ENCODE assay signal across 11 mouse cellular contexts in the genomic region with DNA sequence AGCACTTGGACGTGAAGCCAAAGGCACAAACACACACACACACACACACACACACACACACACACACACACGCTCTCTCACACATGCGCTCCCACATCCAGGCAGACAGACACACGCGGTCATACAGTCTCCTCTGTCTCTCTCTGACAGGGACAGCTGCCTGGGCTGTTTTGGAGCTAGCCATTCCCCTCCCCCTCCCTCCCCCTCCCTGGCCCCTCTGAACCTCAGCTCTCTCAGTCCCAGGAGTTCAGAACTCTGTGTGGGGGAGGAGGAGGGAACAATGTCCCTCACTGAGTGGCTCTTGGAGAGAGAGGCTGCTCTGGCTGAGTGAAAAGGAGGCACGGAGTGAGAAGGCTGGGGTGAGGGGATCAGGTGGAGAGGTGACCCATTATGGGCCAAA. TPM values are rescaled to one million over a fixed set of nuclear protein-coding genes. Genes with fewer than 3 reads are reported as not detected.
DNase-seq lines count a peak whose midpoint lies in the region; ATAC-seq lines count a peak whose summit lies in the region.
"Had no signal": no experiment of that assay in that cellular context is flagged by ENCODE, and none has a peak within 500 bp of the region (broad histone marks: within the 10 kb centered on the region; RNA-seq: fewer than 3 reads in every experiment).

No protein-coding gene starts in this region.

- peak overlapping the region; percentile 33; the same call in 1 of the 2 replicates for H3K9ac ChIP-seq in forebrain, embryonic 12.5 days
- H3K9ac ChIP-seq in forebrain, embryonic 15.5 days (replicated peaks), result no peak overlapping the region
- no peak overlapping the region for H3K9ac ChIP-seq in embryonic facial prominence, embryonic 11.5 days (replicated peaks; ENCODE audit: low read length)
- no peak overlapping the region for H3K9ac ChIP-seq in limb, embryonic 11.5 days (ENCODE audit: low read length)

- ATAC-seq in forebrain, embryonic 12.5 days (ENCODE audit: low FRiP score), result peak; percentile 57; the same call in 1 of the 2 replicates
- no peak for ATAC-seq in forebrain, embryonic 15.5 days (replicated peaks)
- peak; percentile 63 for ATAC-seq in embryonic facial prominence, embryonic 11.5 days (replicated peaks; ENCODE audit: insufficient number of reproducible peaks, low FRiP score, low TSS enrichment, low read depth)
- ATAC-seq in limb, embryonic 11.5 days (ENCODE audit: insufficient number of reproducible peaks, low FRiP score, low TSS enrichment, low read depth), result peak; percentile 33; the same call in 1 of the 2 replicates

- peak overlapping the region; percentile 17; the same call in 1 of the 2 replicates for H3K4me2 ChIP-seq in forebrain, embryonic 12.5 days
- no peak overlapping the region for H3K4me2 ChIP-seq in forebrain, embryonic 15.5 days (replicated peaks)
- H3K4me2 ChIP-seq in embryonic facial prominence, embryonic 11.5 days (ENCODE audit: low read depth, low read length), result no peak overlapping the region
- no peak overlapping the region for H3K4me2 ChIP-seq in limb, embryonic 11.5 days (ENCODE audit: low read depth, severe bottlenecking)

- WGBS in forebrain, embryonic 12.5 days, result 7% methylated on average over 6 of the region's 6 CpGs
- 16% methylated on average over 6 of the region's 6 CpGs for WGBS in forebrain, embryonic 15.5 days
- WGBS in embryonic facial prominence, embryonic 11.5 days, result 15% methylated on average over 6 of the region's 6 CpGs
- WGBS in limb, embryonic 11.5 days, result 22% methylated on average over 6 of the region's 6 CpGs

- peaks cover 96% of the 10 kb centered on the region for H3K27me3 ChIP-seq in forebrain, embryonic 12.5 days
- peaks cover 43% of the 10 kb centered on the region for H3K27me3 ChIP-seq in forebrain, embryonic 15.5 days
- peaks cover 40% of the 10 kb centered on the region for H3K27me3 ChIP-seq in embryonic facial prominence, embryonic 11.5 days (ENCODE audit: control insufficient read depth, insufficient read depth, low read length)
- H3K27me3 ChIP-seq in limb, embryonic 11.5 days (ENCODE audit: control insufficient read depth, insufficient read depth, low read length), result peaks cover 58% of the 10 kb centered on the region

- H3K27ac ChIP-seq in forebrain, embryonic 12.5 days, result no peak overlapping the region
- H3K27ac ChIP-seq in forebrain, embryonic 15.5 days (replicated peaks), result no peak overlapping the region
- H3K27ac ChIP-seq in embryonic facial prominence, embryonic 11.5 days (replicated peaks; ENCODE audit: low read depth, low read length), result no peak overlapping the region
- no peak overlapping the region for H3K27ac ChIP-seq in limb, embryonic 11.5 days (replicated peaks; ENCODE audit: low read depth, low read length)

- peak; percentile 18 for DNase-seq in kidney, postnatal 10 days
- no peak for DNase-seq in kidney, adult 8-10 months
- DNase-seq in embryonic facial prominence, embryonic 11.5 days (ENCODE audit: low spot score), result peak; percentile 52
- DNase-seq in limb, embryonic 11.5 days (ENCODE audit: low spot score), result no peak
- no peak for DNase-seq in thymus, postnatal 10 days (ENCODE audit: low spot score in 2 of 2)
- no peak for DNase-seq in testis, postnatal 14 days (ENCODE audit: low spot score)
- DNase-seq: adrenal gland, postnatal 36 days; left cerebral cortex, postnatal 4 days; spleen, adult 18-20 months had no signal

- H3K4me3 ChIP-seq in forebrain, embryonic 12.5 days (replicated peaks), result no peak overlapping the region
- H3K4me3 ChIP-seq in forebrain, embryonic 15.5 days, result no peak overlapping the region
- H3K4me3 ChIP-seq in embryonic facial prominence, embryonic 11.5 days (ENCODE audit: low read depth, low read length), result no peak overlapping the region
- no peak overlapping the region for H3K4me3 ChIP-seq in limb, embryonic 11.5 days (ENCODE audit: low read depth, low read length)

- peaks cover 27% of the 10 kb centered on the region for H3K4me1 ChIP-seq in forebrain, embryonic 12.5 days
- H3K4me1 ChIP-seq in forebrain, embryonic 15.5 days, result peaks cover 12% of the 10 kb centered on the region
- H3K4me1 ChIP-seq in embryonic facial prominence, embryonic 11.5 days (ENCODE audit: control insufficient read depth, insufficient read depth, low read length), result peaks cover 12% of the 10 kb centered on the region
- H3K4me1 ChIP-seq in limb, embryonic 11.5 days (ENCODE audit: control insufficient read depth, insufficient read depth, low read length), result peaks cover 14% of the 10 kb centered on the region

- no peaks in the 10 kb centered on the region for H3K9me3 ChIP-seq in forebrain, embryonic 12.5 days
- no peaks in the 10 kb centered on the region for H3K9me3 ChIP-seq in forebrain, embryonic 15.5 days
- no peaks in the 10 kb centered on the region for H3K9me3 ChIP-seq in embryonic facial prominence, embryonic 11.5 days (replicated peaks; ENCODE audit: control insufficient read depth, low read length)
- no peaks in the 10 kb centered on the region for H3K9me3 ChIP-seq in limb, embryonic 11.5 days (ENCODE audit: control insufficient read depth, low read length)

- H3K36me3 ChIP-seq in forebrain, embryonic 12.5 days (replicated peaks), result no peaks in the 10 kb centered on the region
- H3K36me3 ChIP-seq in forebrain, embryonic 15.5 days, result no peaks in the 10 kb centered on the region
- no peaks in the 10 kb centered on the region for H3K36me3 ChIP-seq in embryonic facial prominence, embryonic 11.5 days (replicated peaks; ENCODE audit: control insufficient read depth, insufficient read depth, low read depth, low read length)
- H3K36me3 ChIP-seq in limb, embryonic 11.5 days (ENCODE audit: control insufficient read depth, insufficient read depth, low read length), result no peaks in the 10 kb centered on the region

RNA-seq across cellular contexts. Expression of a gene that starts 7.0 kb away (rescaled TPM):
- polyA plus RNA-seq in forebrain, embryonic 12.5 days (2016; fragmentation: Nextera tagmentation; extraction: Ambion mirVana), result 0.24 TPM in 1 of 2 replicates, not detected in the other
- polyA plus RNA-seq in forebrain, embryonic 15.5 days (2015; fragmentation: Nextera tagmentation; extraction: Ambion mirVana), result not detected in 2 replicates
- 1.7 and 2.0 TPM in 2 replicates for polyA plus RNA-seq in embryonic facial prominence, embryonic 11.5 days (2014; fragmentation: Nextera tagmentation; extraction: Ambion mirVana)
- polyA plus RNA-seq in limb, embryonic 11.5 days (2014; fragmentation: Nextera tagmentation; extraction: Ambion mirVana), result 3.4 and 4.4 TPM in 2 replicates

RNA-seq across cellular contexts. Expression of a gene that starts 9.4 kb away (rescaled TPM):
- not detected in 2 replicates for polyA plus RNA-seq in forebrain, embryonic 12.5 days (2016; fragmentation: Nextera tagmentation; extraction: Ambion mirVana)
- polyA plus RNA-seq in forebrain, embryonic 15.5 days (2015; fragmentation: Nextera tagmentation; extraction: Ambion mirVana), result not detected in 2 replicates
- 0.14 and 0.21 TPM in 2 replicates for polyA plus RNA-seq in embryonic facial prominence, embryonic 11.5 days (2014; fragmentation: Nextera tagmentation; extraction: Ambion mirVana)
- 0.23 and 0.30 TPM in 2 replicates for polyA plus RNA-seq in limb, embryonic 11.5 days (2014; fragmentation: Nextera tagmentation; extraction: Ambion mirVana)

RNA-seq across cellular contexts. Expression of a gene that starts 11.2 kb away (rescaled TPM):
- 59.9 and 64.0 TPM in 2 replicates for polyA plus RNA-seq in forebrain, embryonic 12.5 days (2016; fragmentation: Nextera tagmentation; extraction: Ambion mirVana)
- polyA plus RNA-seq in forebrain, embryonic 15.5 days (2015; fragmentation: Nextera tagmentation; extraction: Ambion mirVana), result 65.6 and 71.3 TPM in 2 replicates
- 32.4 and 33.4 TPM in 2 replicates for polyA plus RNA-seq in embryonic facial prominence, embryonic 11.5 days (2014; fragmentation: Nextera tagmentation; extraction: Ambion mirVana)
- 35.0 and 37.8 TPM in 2 replicates for polyA plus RNA-seq in limb, embryonic 11.5 days (2014; fragmentation: Nextera tagmentation; extraction: Ambion mirVana)

Comparison
In these comparisons a context has a peak if more than half of its experiments do, and no peak if none do; other contexts are left out.
1. DNase-seq: peak in kidney, postnatal 10 days (single experiment) and embryonic facial prominence, embryonic 11.5 days (single experiment); none in kidney, adult 8-10 months (0 of 2), limb, embryonic 11.5 days (single experiment), thymus, postnatal 10 days (0 of 2) and testis, postnatal 14 days (single experiment).